Mouse (Mus musculus) thymus, adult 2 months (tissue): ENCODE results near the gene Hmcn2.

Experiments used
- CTCF ChIP-seq: fragments of 200-500 bp; IDR thresholded peaks from 2 replicates; pipeline ENCODE4 v1.5.1; 2012; ENCODE audit warnings: mild to moderate bottlenecking, control low read depth, low read length, moderate library complexity, borderline replicate concordance; ENCODE audit not compliant: control insufficient read depth, poor library complexity, insufficient read depth; ENCODE audit errors: extremely low read depth
- POLR2A ChIP-seq: fragments of 200-500 bp; IDR thresholded peaks from 2 replicates; pipeline ENCODE4 v1.6.1; 2012; ENCODE audit warnings: mild to moderate bottlenecking, low read length, control low read depth, moderate library complexity; ENCODE audit not compliant: control insufficient read depth, poor library complexity, insufficient read depth; ENCODE audit errors: extremely low read depth

- TF ChIP-seq POLR2A (no peak), CTCF (no peak)
Observed at GRCm38 (mm10) chr2:31493243-31493642, 179.0 kb downstream of the Hmcn2 start.
